Mouse (Mus musculus) cerebellum, adult (tissue): ENCODE measurements at regions not wholly inside any gene's neighbourhood (a gene's known extent, or its start where the extent isn't known, plus 50 kb on each side); places are given as distances from the start of the nearest gene placed in this dataset.

Experiments
- ATAC-seq: cut with Nextera tagmentation; 2 replicates; pipeline ENCODE4 v1.9.2; 2017; ENCODE audit warnings: mild to moderate bottlenecking, moderate library complexity, mixed read lengths; ENCODE audit not compliant: insufficient number of reproducible peaks, low FRiP score, low TSS enrichment

DNA sequence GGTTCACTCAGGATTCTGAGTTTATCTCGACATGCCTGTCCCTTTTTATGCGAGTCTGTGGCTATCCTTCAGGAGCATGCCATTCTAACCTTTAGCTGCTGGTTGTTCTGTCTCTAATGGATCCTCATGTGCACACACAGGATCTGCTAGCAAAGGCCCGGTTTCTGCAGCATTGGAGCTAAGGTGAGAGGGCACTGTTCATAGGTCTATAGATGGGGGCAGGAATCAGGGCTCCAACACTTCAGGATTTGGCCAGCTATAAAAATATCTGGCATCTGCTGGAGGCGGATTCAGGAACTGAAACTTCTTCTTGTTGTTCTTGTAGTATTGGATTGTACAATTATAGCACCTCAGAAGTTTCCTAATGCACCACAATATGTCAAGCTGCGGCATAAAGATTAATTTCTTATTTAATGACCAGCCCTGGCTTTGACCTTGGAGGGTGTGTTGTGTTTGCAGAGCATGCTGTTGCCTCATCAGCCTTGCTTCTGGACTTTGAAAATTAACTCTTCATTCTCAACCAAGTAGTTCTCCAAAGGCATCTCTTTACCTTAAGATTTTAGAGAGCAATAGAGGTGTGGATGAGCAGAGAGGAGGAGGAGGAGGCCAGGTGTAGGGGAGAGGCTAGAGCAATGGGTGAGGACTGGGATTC is 104.4 kb upstream of the Shh start:
- ATAC-seq, result no peak

DNA sequence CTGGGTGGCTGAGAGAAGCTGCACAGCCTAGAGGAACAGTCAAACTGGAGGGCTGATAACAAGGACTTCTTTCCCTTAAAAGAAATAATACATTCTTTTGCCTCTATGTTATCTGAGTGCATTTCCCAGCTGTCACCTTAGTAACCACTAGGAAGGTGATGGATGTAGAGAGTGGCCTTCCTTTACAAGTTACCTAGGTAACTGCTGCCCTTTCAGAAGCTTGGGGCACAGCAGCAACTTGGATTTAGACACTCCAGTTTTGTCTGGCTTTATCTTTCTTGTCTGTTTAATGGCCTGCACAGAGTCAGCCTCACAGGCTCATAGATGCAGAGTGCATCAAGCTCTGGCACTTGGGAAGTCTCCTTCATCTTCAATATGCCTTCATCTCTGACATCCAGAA is 101.4 kb upstream of the Shh start:
- no peak for ATAC-seq

DNA sequence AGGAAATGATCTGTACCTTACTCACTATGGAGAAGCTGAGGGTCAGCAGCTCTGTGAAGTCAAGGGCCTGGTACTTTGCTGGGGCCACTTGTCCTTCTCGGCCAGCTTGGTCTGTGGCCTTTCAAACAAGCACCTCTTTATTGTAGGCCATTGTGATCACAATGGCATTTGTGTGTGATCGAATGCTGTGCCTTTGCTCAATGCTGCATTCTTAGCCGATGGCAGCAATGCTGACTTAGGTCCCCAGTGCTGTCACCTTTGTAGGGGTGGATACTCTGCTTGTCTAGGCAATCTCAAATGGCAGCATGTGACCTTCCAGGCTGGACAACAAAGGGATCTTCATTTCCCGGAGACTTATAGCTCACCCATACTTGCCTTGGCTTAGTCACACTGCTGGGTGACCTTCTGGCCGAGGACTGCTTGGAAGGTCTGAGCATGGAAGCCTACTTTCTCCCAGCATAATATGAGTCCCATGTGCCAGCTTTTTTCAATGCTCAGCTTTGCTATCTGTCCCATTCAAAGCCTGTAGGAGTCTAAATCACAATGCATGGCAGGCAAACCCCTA is 100.4 kb upstream of the Shh start:
- no peak for ATAC-seq

DNA sequence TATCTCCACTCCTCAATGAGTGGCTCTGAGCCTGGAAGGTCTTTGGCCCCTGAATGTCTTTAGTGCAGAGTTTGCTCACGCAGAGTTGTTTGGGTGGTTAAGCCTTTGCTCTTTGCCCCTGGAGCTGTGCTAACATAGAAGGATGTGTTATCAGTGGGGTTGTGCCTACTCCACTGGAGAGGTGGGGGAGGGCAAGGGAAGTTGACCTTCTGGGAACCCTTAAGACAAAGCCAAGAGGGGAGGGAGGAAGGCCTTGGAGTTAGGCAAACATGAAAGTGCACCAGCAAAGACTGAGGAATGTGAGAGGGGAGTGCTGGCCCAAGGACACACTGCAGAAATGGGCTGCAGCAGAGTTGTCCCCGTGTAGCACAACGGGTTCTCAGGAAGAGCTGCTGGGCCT is 96.3 kb upstream of the Shh start:
- no peak for ATAC-seq

DNA sequence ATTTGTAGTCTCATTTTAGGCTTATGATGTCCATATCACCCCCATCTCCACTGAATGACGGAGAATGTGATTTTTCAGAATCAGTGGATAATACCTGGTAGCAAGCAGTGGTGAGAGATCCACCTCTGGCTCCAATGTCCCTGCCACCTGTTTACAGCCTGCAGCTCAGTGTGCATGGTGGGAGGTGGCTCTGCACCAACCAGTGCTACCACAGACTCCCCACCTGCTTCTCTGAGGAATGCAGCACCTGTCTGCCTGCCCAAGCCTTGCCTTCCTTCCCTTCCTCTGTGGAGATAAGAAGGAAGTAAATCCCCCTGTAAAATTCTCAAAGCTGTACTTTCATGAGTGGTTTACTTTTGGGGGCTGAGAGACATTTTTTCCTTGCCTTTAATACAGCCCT is 95.9 kb upstream of the Shh start:
- no peak for ATAC-seq

DNA sequence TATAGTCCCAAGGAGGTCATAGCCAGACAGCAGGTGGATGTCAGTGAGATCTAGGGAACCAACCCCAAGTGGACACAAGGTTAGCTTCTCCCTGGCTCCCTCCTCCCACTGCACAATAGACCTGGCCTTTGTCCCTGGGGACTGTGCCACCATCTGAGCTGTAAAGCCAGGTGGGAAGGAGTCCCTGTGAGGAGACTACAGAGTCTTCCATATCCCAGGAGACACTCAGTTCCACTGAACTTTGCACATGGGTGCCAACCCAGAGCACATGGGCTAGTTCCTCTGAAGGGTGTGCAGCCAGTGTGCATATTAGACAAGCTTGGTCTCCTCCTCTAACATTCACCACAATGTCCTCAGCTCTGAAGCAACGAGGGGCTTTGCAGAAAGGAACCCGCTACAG is 86.5 kb upstream of the Shh start:
- ATAC-seq, result no peak

DNA sequence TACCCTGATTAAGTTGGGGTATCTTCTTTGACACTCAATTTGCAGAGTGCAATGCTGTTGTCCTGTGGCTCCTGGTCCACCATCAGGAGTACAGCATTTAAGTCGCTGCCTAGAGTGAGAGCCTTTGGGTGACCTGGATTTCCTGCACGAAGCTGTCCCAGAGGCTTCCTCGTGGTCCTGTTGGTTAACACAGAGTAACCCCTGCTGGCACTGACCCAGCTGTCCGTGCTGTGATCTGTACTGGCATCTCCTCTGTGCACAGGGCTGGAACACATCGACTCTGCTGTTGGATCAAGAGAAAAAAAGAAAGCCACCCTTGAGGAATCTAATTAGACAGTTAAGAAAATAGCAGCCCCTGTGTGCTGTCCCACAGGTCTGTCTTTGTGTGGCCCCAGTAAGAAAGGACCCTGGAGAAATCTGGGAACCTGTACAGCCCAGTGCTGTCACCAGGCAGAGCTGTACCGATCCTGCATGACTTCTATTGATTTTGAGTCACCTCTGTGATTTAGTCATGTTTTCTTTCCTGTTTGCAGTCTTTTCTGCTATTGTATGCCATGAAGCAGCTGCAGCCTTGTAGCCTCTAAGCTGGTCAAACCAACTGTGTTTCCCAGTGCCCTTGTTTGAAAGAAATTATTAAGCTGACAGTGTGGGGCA is 63.3 kb upstream of the Shh start:
- no peak for ATAC-seq

DNA sequence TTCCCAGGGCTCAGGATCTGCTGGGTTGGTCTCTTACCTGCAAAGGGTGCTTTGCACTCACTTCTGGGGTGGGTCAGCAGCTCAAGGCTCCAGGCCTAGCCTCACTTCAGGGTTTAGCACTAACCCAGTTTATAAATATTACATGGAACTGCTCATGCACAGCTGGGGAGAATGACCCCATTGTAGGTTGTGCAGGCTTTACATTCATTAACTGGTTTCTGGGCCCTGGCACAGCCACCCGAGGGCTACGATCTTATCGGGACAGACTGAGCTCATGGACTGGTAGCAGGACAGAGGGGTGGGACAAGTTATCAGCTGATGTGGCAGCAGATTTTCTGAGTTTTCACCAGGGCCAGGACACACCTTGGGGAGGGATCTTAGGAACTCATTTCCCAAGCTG is 59.4 kb upstream of the Shh start:
- no peak for ATAC-seq

DNA sequence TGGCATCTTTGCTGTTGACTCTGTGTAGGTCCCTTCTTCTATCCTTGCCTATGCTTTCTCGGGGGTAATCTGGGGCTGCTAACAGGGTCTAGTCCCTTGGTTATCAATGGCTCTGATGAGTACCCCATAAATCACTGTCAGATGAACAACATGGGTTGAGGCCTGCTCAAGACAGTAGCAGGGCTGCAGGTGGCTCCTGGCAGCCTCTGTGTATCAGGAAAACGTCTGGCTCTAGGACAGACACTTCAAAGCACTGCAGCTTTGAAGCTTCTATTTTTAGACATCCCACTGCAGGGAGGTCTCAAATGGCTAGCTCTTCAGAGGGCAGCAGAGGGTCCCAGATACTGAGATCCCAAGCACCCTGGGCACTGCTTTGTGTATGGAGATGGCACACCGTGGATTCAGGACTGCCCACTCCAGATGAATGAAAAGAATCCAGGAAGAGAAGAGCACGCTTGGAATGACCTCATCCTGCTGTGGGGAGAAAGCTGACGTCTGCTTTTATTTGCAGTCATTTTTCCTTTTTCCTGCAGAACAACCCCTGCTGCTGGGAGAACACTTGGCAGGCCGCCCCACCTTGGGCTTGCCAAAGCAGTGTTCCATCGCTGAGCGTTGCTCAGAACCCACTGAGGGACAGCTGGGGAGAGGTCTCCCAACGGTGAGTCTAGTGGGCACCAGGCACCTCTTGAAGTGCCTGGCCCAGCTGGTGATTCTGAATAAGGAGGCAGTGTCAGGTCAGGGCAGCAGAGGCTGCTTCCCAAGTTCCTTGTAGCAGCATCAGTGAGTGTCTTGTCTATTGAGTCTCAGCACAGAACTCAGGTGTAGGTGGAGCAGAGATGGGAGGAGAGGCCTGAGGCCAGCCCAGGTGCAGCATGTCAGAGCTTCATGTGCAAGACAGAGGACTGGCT is 54.0 kb upstream of the Shh start:
- peak; percentile 73 for ATAC-seq

DNA sequence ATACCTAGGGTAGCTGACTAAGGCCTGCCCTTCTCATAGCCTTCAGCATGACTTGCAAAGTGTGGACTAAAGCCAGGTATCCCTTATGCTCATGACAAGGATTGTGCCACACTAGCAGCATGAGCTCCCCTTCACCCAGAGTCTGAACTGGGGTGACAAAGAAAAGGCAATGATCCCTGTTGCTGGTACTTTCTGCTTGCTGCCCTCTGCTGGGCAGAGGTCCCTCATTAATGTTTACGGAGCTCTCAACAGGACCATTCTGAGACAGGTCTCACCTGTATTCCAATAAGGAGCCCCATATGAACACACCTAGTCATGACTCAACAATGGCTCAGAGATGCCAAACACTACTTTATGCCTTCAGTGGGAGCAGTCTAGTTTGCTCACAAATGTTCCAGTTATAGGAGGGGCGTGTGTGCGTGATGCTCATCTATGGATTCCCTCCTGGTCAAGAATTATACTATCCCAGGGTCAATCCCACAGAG is 52.0 kb upstream of the Shh start:
- no peak for ATAC-seq
